In the genomic region with DNA sequence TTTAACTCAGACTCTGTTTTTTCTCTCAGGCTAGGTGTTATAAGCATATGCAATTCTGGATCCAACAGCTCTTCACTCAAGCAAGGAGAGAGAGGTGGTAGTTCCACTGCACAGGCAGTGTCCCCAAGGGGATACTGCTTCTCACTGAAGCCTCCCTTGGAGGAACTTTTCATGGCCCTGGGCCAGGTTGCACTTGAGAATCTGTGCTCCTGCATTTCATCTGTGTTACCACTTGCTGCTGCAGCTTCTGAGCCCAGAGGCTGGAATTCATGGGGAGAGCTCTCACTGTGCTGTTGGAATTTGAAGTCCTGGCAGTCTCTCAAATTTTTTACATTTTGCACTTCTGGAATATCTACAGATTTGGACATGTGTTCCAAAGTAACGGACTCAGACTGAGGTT, we compare ENCODE assay signal across 8 mouse cellular contexts.
DNase-seq lines count a peak whose midpoint lies in the region; ATAC-seq and TF ChIP-seq lines count a peak whose summit lies in the region.

No protein-coding gene starts in this region.

- H3K27ac ChIP-seq in heart, embryonic 11.5 days (ENCODE audit: low read depth, low read length) = peak overlapping the region; percentile 41; the same call in 1 of the 2 replicates

- TF ChIP-seq CTCF in lung, adult 2 months (IDR thresholded peaks at IDR 0.05; ENCODE audit: insufficient read depth, low read length) = no peak

- H3K9ac ChIP-seq in heart, embryonic 11.5 days (ENCODE audit: low read depth, low read length) = no peak overlapping the region

- DNase-seq in heart, adult 11 months = peak; percentile 95
- no peak for DNase-seq in heart, postnatal 25 days (ENCODE audit: low spot score)
- DNase-seq in 3T3-L1 (ENCODE audit: low read depth, low spot score) = peak; percentile 71
- DNase-seq in lung, adult 2 months = peak; percentile 52
- no peak for DNase-seq in cerebellum, postnatal 25 days
- no peak for DNase-seq in cerebellum, adult 11-12 months

- peaks cover 75% of the 10 kb centered on the region for H3K4me1 ChIP-seq in heart, embryonic 11.5 days (ENCODE audit: control insufficient read depth, insufficient read depth, low read length)
- H3K4me1 ChIP-seq in lung, adult 2 months (ENCODE audit: control insufficient read depth, insufficient read depth, low read length) = peaks cover 34% of the 10 kb centered on the region

- WGBS in heart, embryonic 11.5 days (ENCODE audit: insufficient replicate concordance) = 54% methylated on average over 1 of the region's 1 CpGs
- 49% methylated on average over 1 of the region's 1 CpGs for WGBS in lung, adult 2 months

- no peak for TF ChIP-seq POLR2A in lung, adult 2 months (IDR thresholded peaks at IDR 0.05; ENCODE audit: borderline replicate concordance, extremely low read depth, low read depth, low read length)

- no peak overlapping the region for H3K4me3 ChIP-seq in heart, embryonic 11.5 days (ENCODE audit: low read depth, low read length)
- H3K4me3 ChIP-seq in lung, adult 2 months (replicated peaks; ENCODE audit: extremely low read depth, low read depth, low read length) = no peak overlapping the region

- no peaks in the 10 kb centered on the region for H3K27me3 ChIP-seq in heart, embryonic 11.5 days (ENCODE audit: control insufficient read depth, insufficient read depth, low read length)

- no peaks in the 10 kb centered on the region; the same call in 1 of the 2 replicates for H3K36me3 ChIP-seq in heart, embryonic 11.5 days (ENCODE audit: control insufficient read depth, insufficient read depth, low read length)

- intact Hi-C loops in heart, postnatal 25 days (cut with DNase I) = loop anchor here (5.0 kb wide), 1 partner anchor 38 kb away; no protein-coding TSS in a partner anchor

- H3K9me3 ChIP-seq in heart, embryonic 11.5 days (replicated peaks; ENCODE audit: control insufficient read depth, low read length) = no peaks in the 10 kb centered on the region

- H3K4me2 ChIP-seq in heart, embryonic 11.5 days = peak overlapping the region; percentile 86

- ATAC-seq in heart, embryonic 11.5 days (replicated peaks; ENCODE audit: insufficient number of reproducible peaks, low FRiP score, low TSS enrichment) = no peak
- no peak for ATAC-seq in cerebellum, adult (ENCODE audit: insufficient number of reproducible peaks, low FRiP score, low TSS enrichment)

Comparison
In these comparisons a context has a peak if more than half of its experiments do, and no peak if none do; other contexts are left out.
1. DNase-seq: peak in heart, adult 11 months (single experiment), 3T3-L1 (single experiment) and lung, adult 2 months (single experiment); none in heart, postnatal 25 days (single experiment), cerebellum, postnatal 25 days (0 of 2) and cerebellum, adult 11-12 months (single experiment).